Mouse (Mus musculus) embryonic facial prominence, embryonic 14.5 days (tissue): Measurements from ENCODE around the gene Dnajc3. TPM values are rescaled to one million over a fixed set of nuclear protein-coding genes. Genes with fewer than 3 reads are reported as not detected.
"Not testable (repeated sequence)": the region's sequence is repeated elsewhere in the genome, so short reads cannot be mapped to it uniquely, and the experiment has no call there.

ENCODE experiments used
- ATAC-seq: fragments of 200-750 bp; cut with Nextera tagmentation; 2 replicates; pipeline ENCODE4 v1.8.0; 2017; ENCODE audit warnings: low read depth, moderate number of reproducible peaks, moderate TSS enrichment
- DNase-seq: peaks from one replicate; pipeline ENCODE4 v3.0.0-alpha.2; 2015; ENCODE audit warnings: low spot score
- H3K27ac ChIP-seq: fragments of 300-500 bp; sonication (generic); replicated peaks from 2 replicates; pipeline ENCODE4 v1.5.1; 2014; ENCODE audit warnings: low read depth, mild to moderate bottlenecking, low read length, moderate library complexity
- H3K27me3 ChIP-seq: fragments of 300-500 bp; sonication (generic); replicated peaks from 2 replicates; pipeline ENCODE4 v1.6.1; 2014; ENCODE audit warnings: low read length; ENCODE audit not compliant: control insufficient read depth, insufficient read depth
- H3K36me3 ChIP-seq: fragments of 300-500 bp; sonication (generic); 2 replicates; pipeline ENCODE4 v1.6.1; 2014; ENCODE audit warnings: low read length, mixed read lengths; ENCODE audit not compliant: control insufficient read depth, insufficient read depth
- H3K4me1 ChIP-seq: fragments of 300-500 bp; sonication (generic); 2 replicates; pipeline ENCODE4 v1.6.1; 2014; ENCODE audit warnings: antibody characterized with exemption, low read length; ENCODE audit not compliant: control insufficient read depth, insufficient read depth
- H3K4me2 ChIP-seq: fragments of 300-500 bp; sonication (generic); 2 replicates; pipeline ENCODE4 v1.6.1; 2014; ENCODE audit warnings: low read depth, mild to moderate bottlenecking, low read length, moderate library complexity, mixed read lengths
- H3K4me3 ChIP-seq: fragments of 300-500 bp; sonication (generic); 2 replicates; pipeline ENCODE4 v1.5.1; 2014; ENCODE audit warnings: low read depth, mild to moderate bottlenecking, low read length
- H3K9ac ChIP-seq: fragments of 300-500 bp; sonication (generic); 2 replicates; pipeline ENCODE4 v1.6.1; 2014; ENCODE audit warnings: low read depth, mild to moderate bottlenecking, low read length, moderate library complexity, mixed read lengths
- H3K9me3 ChIP-seq: fragments of 300-500 bp; sonication (generic); 2 replicates; pipeline ENCODE4 v1.6.1; 2016; ENCODE audit warnings: low read length; ENCODE audit not compliant: control insufficient read depth
- WGBS: fragments of 180-500 bp; shearing (Covaris S2); extraction: QIAGEN DNeasy Blood & Tissue Kit; methylation state at CpG from one replicate; pipeline ENCODE4 v1.1.7; 2014; 5-methylcytosine and 5-hydroxymethylcytosine counted together
- polyA plus RNA-seq: library from polyadenylated mRNA; unstranded; fragments of >200 nt; fragmentation: Nextera tagmentation; extraction: Ambion mirVana; gene quantifications from 2 replicates; pipeline ENCODE4 v1.2.1, GENCODE M21; 2014

The Dnajc3 gene
- polyA plus RNA-seq, 1 experiment from 2014 or later = 54.2 TPM

GRCm38 (mm10) chr14:118981711-118982428 is 44.1 kb downstream of the Dnajc3 start:
- H3K9ac ChIP-seq, H3K27ac ChIP-seq, H3K4me2 ChIP-seq, H3K4me3 ChIP-seq, DNase-seq, H3K27me3 ChIP-seq, H3K9me3 ChIP-seq, ATAC-seq, H3K4me1 ChIP-seq: not testable (repeated sequence)
- WGBS = 80% methylated on average over 2 of the region's 6 CpGs
- H3K36me3 ChIP-seq = peaks cover 64% of the 10 kb centered on the region

GRCm38 (mm10) chr14:118982429-118983045 is 44.8 kb downstream of the Dnajc3 start:
- H3K27ac ChIP-seq = 0 out of 2 replicates have a peak overlapping the region, but pooled peaks have one; percentile 44
- H3K4me2 ChIP-seq, H3K9me3 ChIP-seq, ATAC-seq, H3K4me1 ChIP-seq, H3K27me3 ChIP-seq, H3K4me3 ChIP-seq, H3K9ac ChIP-seq: not testable (repeated sequence)
- H3K36me3 ChIP-seq = peaks cover 60% of the 10 kb centered on the region
- WGBS = 70% methylated on average over 6 of the region's 11 CpGs
- DNase-seq = peak; percentile 16

DNA sequence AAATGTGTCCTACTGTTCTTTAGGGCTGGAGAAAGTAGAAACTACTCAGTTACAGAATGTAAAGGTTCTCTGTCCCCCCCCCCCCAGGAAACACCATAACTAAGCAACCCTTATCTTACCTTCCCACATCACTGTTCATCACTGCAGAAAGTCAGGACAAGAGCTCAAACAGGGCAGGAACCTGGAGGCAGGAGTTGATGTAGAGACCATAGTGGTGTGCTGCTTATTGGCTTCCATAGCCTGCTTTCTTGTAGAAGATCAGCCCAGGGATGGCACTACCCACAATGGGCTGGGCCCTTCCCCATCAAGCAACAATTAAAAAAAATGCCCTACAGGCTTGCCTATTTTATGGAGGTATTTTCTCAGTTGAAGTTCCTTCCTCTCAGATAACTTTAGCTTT is 45.6 kb downstream of the Dnajc3 start:
- peaks cover 52% of the 10 kb centered on the region for H3K36me3 ChIP-seq
- H3K4me1 ChIP-seq = no peaks in the 10 kb centered on the region
- ATAC-seq = no peak
- H3K9me3 ChIP-seq = no peaks in the 10 kb centered on the region
- H3K27me3 ChIP-seq = no peaks in the 10 kb centered on the region
- H3K4me3 ChIP-seq = no peak overlapping the region
- H3K27ac ChIP-seq = no peak overlapping the region
- H3K9ac ChIP-seq = no peak overlapping the region
- no peak overlapping the region for H3K4me2 ChIP-seq
- DNase-seq = no peak

DNA sequence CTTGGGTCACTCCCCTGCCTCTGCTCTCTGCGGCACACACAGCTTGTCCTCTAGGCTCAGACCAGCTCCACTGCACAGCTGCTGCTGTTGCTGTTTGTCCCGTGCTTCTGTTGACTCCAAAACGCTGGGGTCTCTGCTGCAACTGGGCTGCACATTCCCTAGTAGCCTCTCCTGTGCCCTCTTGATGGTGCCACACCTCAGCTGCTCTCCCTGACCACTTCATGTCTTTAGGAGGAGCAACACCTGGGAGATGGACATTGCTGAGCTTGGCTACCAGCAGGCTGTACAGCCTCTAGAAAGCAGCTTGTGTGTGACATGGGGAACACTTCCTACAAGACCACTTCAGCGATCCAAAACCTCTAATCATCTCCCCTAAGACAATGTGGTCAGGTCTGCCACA is 46.4 kb downstream of the Dnajc3 start:
- no peaks in the 10 kb centered on the region for H3K9me3 ChIP-seq
- no peaks in the 10 kb centered on the region for H3K4me1 ChIP-seq
- whole genome bisulfite sequencing = 85% methylated on average over 4 of the region's 4 CpGs
- no peak overlapping the region for H3K27ac ChIP-seq
- DNase-seq (no peak), ATAC-seq (no peak)
- peaks cover 46% of the 10 kb centered on the region for H3K36me3 ChIP-seq
- no peak overlapping the region for H3K4me2 ChIP-seq
- H3K27me3 ChIP-seq = no peaks in the 10 kb centered on the region
- no peak overlapping the region for H3K4me3 ChIP-seq
- no peak overlapping the region for H3K9ac ChIP-seq

- no peaks in the 10 kb centered on the region for H3K27me3 ChIP-seq
- no peak for ATAC-seq
- WGBS = 44% methylated on average over 16 of the region's 16 CpGs
- no peak overlapping the region for H3K9ac ChIP-seq
- H3K27ac ChIP-seq = no peak overlapping the region
- peaks cover 31% of the 10 kb centered on the region for H3K36me3 ChIP-seq
- H3K4me2 ChIP-seq = no peak overlapping the region
- no peak overlapping the region for H3K4me3 ChIP-seq
- peak; percentile 58 for DNase-seq
- no peaks in the 10 kb centered on the region for H3K9me3 ChIP-seq
- H3K4me1 ChIP-seq = no peaks in the 10 kb centered on the region
Measured at GRCm38 (mm10) chr14:118986653-118987522, 49.1 kb downstream of the Dnajc3 start.

GRCm38 (mm10) chr14:118987523-118988496 is 50.0 kb downstream of the Dnajc3 start:
- Histone ChIP-seq H3K27me3 (no peaks in the 10 kb centered on the region), H3K9me3 (no peaks in the 10 kb centered on the region), H3K4me3 (no peak overlapping the region), H3K4me2 (no peak overlapping the region), H3K36me3 (peaks cover 38% of the 10 kb centered on the region), H3K4me1 (no peaks in the 10 kb centered on the region), H3K9ac (no peak overlapping the region), H3K27ac (no peak overlapping the region)
- ATAC-seq (no peak), DNase-seq (peak; percentile 20)
- WGBS = 54% methylated on average over 13 of the region's 13 CpGs

GRCm38 (mm10) chr14:118995226-118995925 is 57.6 kb downstream of the Dnajc3 start:
- Histone ChIP-seq H3K9ac (no peak overlapping the region), H3K27ac (no peak overlapping the region), H3K9me3 (no peaks in the 10 kb centered on the region), H3K4me2 (no peak overlapping the region), H3K4me3 (no peak overlapping the region), H3K36me3 (peaks cover 65% of the 10 kb centered on the region), H3K27me3 (no peaks in the 10 kb centered on the region), H3K4me1 (no peaks in the 10 kb centered on the region)
- DNase-seq (no peak), ATAC-seq (no peak)
- 88% methylated on average over 9 of the region's 9 CpGs for WGBS
